Mouse (Mus musculus) right cerebral cortex, postnatal 10 days (tissue): ENCODE measurements around the gene Il1rn.

Experiments
- DNase-seq, 2 experiments: peaks; one replicate each; pipeline ENCODE4 v3.0.0; 2021; ENCODE audit warnings: low spot score in 2 of 2

The Il1rn gene

GRCm38 (mm10) chr2:24336545-24336944 is at the start of gene Il1rn:
Gene Il1rn (plus strand): TSS chr2:24336853.
- DNase-seq, result no peak

GRCm38 (mm10) chr2:24290896-24291295 is 45.8 kb upstream of the Il1rn start, which contains the start of gene Il1f10:
Gene Il1f10 (plus strand): TSS chr2:24291196.
- DNase-seq, result no peak

- DNase-seq, result no peak
Observed at GRCm38 (mm10) chr2:24294616-24295015, 42.0 kb upstream of the Il1rn start.

- DNase-seq, result peak; percentile 28 to 62
Observed at GRCm38 (mm10) chr2:24296837-24297236, 39.8 kb upstream of the Il1rn start.

- DNase-seq, result no peak
Observed at GRCm38 (mm10) chr2:24311302-24312001, 25.2 kb upstream of the Il1rn start.

GRCm38 (mm10) chr2:24316919-24317318 is 19.7 kb upstream of the Il1rn start:
- no peak for DNase-seq

GRCm38 (mm10) chr2:24317919-24318598 is 18.6 kb upstream of the Il1rn start:
- DNase-seq, result no peak

- no peak for DNase-seq
Observed at GRCm38 (mm10) chr2:24335333-24335732, 1.3 kb upstream of the Il1rn start.

- DNase-seq, result no peak
Observed at GRCm38 (mm10) chr2:24341395-24341885, 4.8 kb downstream of the Il1rn start.

- DNase-seq, result no peak
Observed at GRCm38 (mm10) chr2:24344619-24345018, 8.0 kb downstream of the Il1rn start.

GRCm38 (mm10) chr2:24345056-24345455 is 8.4 kb downstream of the Il1rn start:
- DNase-seq, result no peak

- no peak for DNase-seq
Observed at GRCm38 (mm10) chr2:24347926-24348325, 11.3 kb downstream of the Il1rn start.

GRCm38 (mm10) chr2:24351159-24351558 is 14.5 kb downstream of the Il1rn start:
- DNase-seq, result no peak

GRCm38 (mm10) chr2:24353042-24353441 is 16.4 kb downstream of the Il1rn start:
- DNase-seq, result no peak

- DNase-seq, result peak in 1 of 2 experiments; percentile 49
Observed at GRCm38 (mm10) chr2:24357642-24358041, 21.0 kb downstream of the Il1rn start.

GRCm38 (mm10) chr2:24359347-24359746 is 22.7 kb downstream of the Il1rn start:
- no peak for DNase-seq

- no peak for DNase-seq
Observed at GRCm38 (mm10) chr2:24363818-24364217, 27.2 kb downstream of the Il1rn start.

- no peak for DNase-seq
Observed at GRCm38 (mm10) chr2:24366214-24366975, 29.7 kb downstream of the Il1rn start.

GRCm38 (mm10) chr2:24367030-24367894 is 30.6 kb downstream of the Il1rn start, which contains the start of gene Psd4:
Gene Psd4 (plus strand): TSS chr2:24367580.
- peak; percentile 49 for DNase-seq

- no peak for DNase-seq
Observed at GRCm38 (mm10) chr2:24367895-24368261, 31.2 kb downstream of the Il1rn start.

- DNase-seq, result no peak
Observed at GRCm38 (mm10) chr2:24378747-24379450, 42.2 kb downstream of the Il1rn start.
